In genomic region chr10:77247707-77248106, GRCm38 (mm10) we compare ENCODE assay signal across 16 mouse cellular contexts. TPM values are rescaled to one million over a fixed set of nuclear protein-coding genes. Genes with fewer than 3 reads are reported as not detected.
DNase-seq lines count a peak whose midpoint lies in the region; ATAC-seq and TF ChIP-seq lines count a peak whose summit lies in the region.
"Had no signal": no experiment of that assay in that cellular context is flagged by ENCODE, and none has a peak within 500 bp of the region (broad histone marks: within the 10 kb centered on the region; RNA-seq: fewer than 3 reads in every experiment).

No protein-coding gene starts in this region.

- H3K79me2 ChIP-seq in heart, adult 2 months (replicated peaks; ENCODE audit: control insufficient read depth, insufficient read depth, low read length), result no peaks in the 10 kb centered on the region

- H3K4me1 ChIP-seq in heart, adult 2 months (ENCODE audit: control insufficient read depth, insufficient read depth, low read length), result peaks cover 13% of the 10 kb centered on the region
- peaks cover 26% of the 10 kb centered on the region for H3K4me1 ChIP-seq in kidney, embryonic 16.5 days (ENCODE audit: insufficient read depth, low read length)
- peaks cover 30% of the 10 kb centered on the region for H3K4me1 ChIP-seq in limb, embryonic 12.5 days (replicated peaks)
- H3K4me1 ChIP-seq in stomach, embryonic 14.5 days (ENCODE audit: control insufficient read depth, insufficient read depth, low read length), result peaks cover 37% of the 10 kb centered on the region
- H3K4me1 ChIP-seq in neural tube, embryonic 15.5 days, result peaks cover 21% of the 10 kb centered on the region

- no peak for TF ChIP-seq EP300 in heart, adult 2 months (IDR thresholded peaks at IDR 0.05; ENCODE audit: insufficient read depth, low read depth, low read length)

- ATAC-seq in kidney, embryonic 16.5 days (ENCODE audit: low FRiP score, low TSS enrichment), result no peak
- no peak for ATAC-seq in limb, embryonic 12.5 days (ENCODE audit: insufficient number of reproducible peaks, insufficient read depth, low FRiP score, low TSS enrichment, low read depth)
- ATAC-seq in stomach, embryonic 14.5 days (ENCODE audit: insufficient number of reproducible peaks, insufficient read depth, low FRiP score, low read depth), result peak; percentile 70
- ATAC-seq in neural tube, embryonic 15.5 days (ENCODE audit: low FRiP score), result no peak

- H3K27me3 ChIP-seq in heart, adult 2 months (ENCODE audit: control insufficient read depth, insufficient read depth, low read length), result no peaks in the 10 kb centered on the region
- no peaks in the 10 kb centered on the region for H3K27me3 ChIP-seq in kidney, embryonic 16.5 days (ENCODE audit: insufficient read depth, low read length)
- no peaks in the 10 kb centered on the region for H3K27me3 ChIP-seq in limb, embryonic 12.5 days
- no peaks in the 10 kb centered on the region for H3K27me3 ChIP-seq in stomach, embryonic 14.5 days (ENCODE audit: control insufficient read depth, insufficient read depth, low read length)
- H3K27me3 ChIP-seq in neural tube, embryonic 15.5 days (replicated peaks), result no peaks in the 10 kb centered on the region
- H3K27me3 ChIP-seq: embryonic facial prominence, embryonic 15.5 days; megakaryocyte, embryonic 14.5 days had no signal

- TF ChIP-seq POLR2A in heart, adult 2 months (IDR thresholded peaks at IDR 0.05; ENCODE audit: insufficient read depth, low read depth, low read length), result no peak

- H3K27ac ChIP-seq in heart, adult 2 months, result no peak overlapping the region
- no peak overlapping the region for H3K27ac ChIP-seq in kidney, embryonic 16.5 days (ENCODE audit: low read length)
- peak overlapping the region; percentile 41; the same call in 1 of the 2 replicates for H3K27ac ChIP-seq in limb, embryonic 12.5 days
- 0 out of 2 replicates have a peak overlapping the region, but pooled peaks have one; percentile 27 for H3K27ac ChIP-seq in stomach, embryonic 14.5 days (ENCODE audit: low read length)
- H3K27ac ChIP-seq in neural tube, embryonic 15.5 days (replicated peaks), result no peak overlapping the region
- H3K27ac ChIP-seq: embryonic facial prominence, embryonic 15.5 days; liver, embryonic 13.5 days had no signal

- no peaks in the 10 kb centered on the region for H3K36me3 ChIP-seq in heart, adult 2 months (ENCODE audit: control insufficient read depth, insufficient read depth, low read length)
- no peaks in the 10 kb centered on the region for H3K36me3 ChIP-seq in kidney, embryonic 16.5 days (ENCODE audit: insufficient read depth, low read length)
- no peaks in the 10 kb centered on the region for H3K36me3 ChIP-seq in limb, embryonic 12.5 days
- no peaks in the 10 kb centered on the region for H3K36me3 ChIP-seq in stomach, embryonic 14.5 days (ENCODE audit: control insufficient read depth, insufficient read depth, low read length)
- H3K36me3 ChIP-seq in neural tube, embryonic 15.5 days, result no peaks in the 10 kb centered on the region
- H3K36me3 ChIP-seq: embryonic facial prominence, embryonic 15.5 days; liver, embryonic 13.5 days had no signal

- DNase-seq in heart, adult 11 months, result peak; percentile 80
- DNase-seq in heart, adult 2 months, result no peak
- DNase-seq in kidney, adult 9 months, result no peak
- DNase-seq: adrenal gland, adult 2 months; cerebellum, adult 8-10 months; kidney, postnatal 25 days; liver, embryonic 13.5 days; lung, postnatal 10 days; retina, postnatal 1 day; thymus, postnatal 14 days had no signal

- H3K4me2 ChIP-seq in kidney, embryonic 16.5 days (replicated peaks; ENCODE audit: low read depth, low read length), result no peak overlapping the region
- H3K4me2 ChIP-seq in limb, embryonic 12.5 days, result no peak overlapping the region
- no peak overlapping the region for H3K4me2 ChIP-seq in stomach, embryonic 14.5 days (replicated peaks; ENCODE audit: low read depth, low read length)
- H3K4me2 ChIP-seq in neural tube, embryonic 15.5 days, result no peak overlapping the region
- H3K4me2 ChIP-seq: embryonic facial prominence, embryonic 15.5 days; liver, embryonic 13.5 days had no signal

- no peak overlapping the region for H3K9ac ChIP-seq in heart, adult 2 months (ENCODE audit: low read depth, low read length)
- H3K9ac ChIP-seq in kidney, embryonic 16.5 days (replicated peaks; ENCODE audit: low read length), result 0 out of 2 replicates have a peak overlapping the region, but pooled peaks have one; percentile 13
- H3K9ac ChIP-seq in limb, embryonic 12.5 days (replicated peaks), result no peak overlapping the region
- no peak overlapping the region for H3K9ac ChIP-seq in stomach, embryonic 14.5 days (replicated peaks; ENCODE audit: low read depth, low read length)
- H3K9ac ChIP-seq in neural tube, embryonic 15.5 days (replicated peaks), result no peak overlapping the region
- H3K9ac ChIP-seq: embryonic facial prominence, embryonic 15.5 days; liver, embryonic 13.5 days had no signal

- no peak overlapping the region for H3K4me3 ChIP-seq in heart, adult 2 months
- H3K4me3 ChIP-seq in kidney, embryonic 16.5 days (ENCODE audit: low read length), result no peak overlapping the region
- no peak overlapping the region for H3K4me3 ChIP-seq in limb, embryonic 12.5 days (replicated peaks)
- H3K4me3 ChIP-seq in stomach, embryonic 14.5 days (ENCODE audit: low read depth, low read length), result no peak overlapping the region
- no peak overlapping the region for H3K4me3 ChIP-seq in neural tube, embryonic 15.5 days (replicated peaks)
- H3K4me3 ChIP-seq: embryonic facial prominence, embryonic 15.5 days; liver, embryonic 13.5 days; megakaryocyte, embryonic 14.5 days had no signal

- intact Hi-C loops in heart, adult 2 months (cut with DNase I), result no loop called here

- no peak for TF ChIP-seq CTCF in heart, adult 2 months (IDR thresholded peaks at IDR 0.05)

- no peaks in the 10 kb centered on the region for H3K9me3 ChIP-seq in kidney, embryonic 16.5 days (ENCODE audit: low read length)
- H3K9me3 ChIP-seq in limb, embryonic 12.5 days, result no peaks in the 10 kb centered on the region
- no peaks in the 10 kb centered on the region for H3K9me3 ChIP-seq in stomach, embryonic 14.5 days (ENCODE audit: control insufficient read depth, low read depth, low read length)
- H3K9me3 ChIP-seq in neural tube, embryonic 15.5 days (replicated peaks), result no peaks in the 10 kb centered on the region
- H3K9me3 ChIP-seq: embryonic facial prominence, embryonic 15.5 days; liver, embryonic 13.5 days; megakaryocyte, embryonic 14.5 days had no signal

- WGBS in heart, adult 2 months, result 93% methylated on average over 7 of the region's 7 CpGs
- WGBS in kidney, embryonic 16.5 days, result 44% methylated on average over 7 of the region's 7 CpGs
- WGBS in limb, embryonic 12.5 days, result 49% methylated on average over 7 of the region's 7 CpGs
- WGBS in stomach, embryonic 14.5 days, result 25% methylated on average over 7 of the region's 7 CpGs
- WGBS in neural tube, embryonic 15.5 days, result 77% methylated on average over 7 of the region's 7 CpGs

RNA-seq across cellular contexts. Expression of gene Pofut2, which starts 11.3 kb away (rescaled TPM):
- total RNA-seq in heart, adult 2 months (2021), result 10 to 100 TPM; 39.6 to 44.0 TPM
- polyA plus RNA-seq in heart, adult 2 months (2012; rRNA removed), result 55.5 and 58.5 TPM in 2 replicates
- 148 and 149 TPM in 2 replicates for polyA plus RNA-seq in kidney, embryonic 16.5 days (2015; fragmentation: Nextera tagmentation; extraction: Ambion mirVana)
- 95.6 and 98.1 TPM in 2 replicates for polyA plus RNA-seq in limb, embryonic 12.5 days (2016; fragmentation: Nextera tagmentation; extraction: Ambion mirVana)
- polyA plus RNA-seq in stomach, embryonic 14.5 days (2014; fragmentation: Nextera tagmentation; extraction: Ambion mirVana), result 119 and 129 TPM in 2 replicates
- 57.5 and 63.9 TPM in 2 replicates for polyA plus RNA-seq in neural tube, embryonic 15.5 days (2015; fragmentation: Nextera tagmentation; extraction: Ambion mirVana)

Comparison
In these comparisons a context has a peak if more than half of its experiments do, and no peak if none do; other contexts are left out.
1. H3K27ac ChIP-seq: peak in limb, embryonic 12.5 days (single experiment) and stomach, embryonic 14.5 days (single experiment); none in heart, adult 2 months (single experiment), kidney, embryonic 16.5 days (single experiment) and neural tube, embryonic 15.5 days (single experiment).